Mouse (Mus musculus) CH12.LX (cell line): Measurements from ENCODE around the gene Zbtb25.

ENCODE experiments used
- CTCF ChIP-seq, 2 experiments: IDR thresholded peaks in 1 of 2; conservative IDR thresholded peaks in 1 of 2; 2 replicates each; pipeline ENCODE4 v1.5.1; 2011 to 2012; ENCODE audit warnings: low read depth in 2 of 2, low read length in 2 of 2, improper control_type of control experiment in 1 of 2, inconsistent platforms in 1 of 2, mild to moderate bottlenecking in 1 of 2, moderate library complexity in 1 of 2
- EP300 ChIP-seq: IDR thresholded peaks from 2 replicates; pipeline ENCODE4 v1.6.1; 2011; ENCODE audit warnings: low read length, improper control_type of control experiment
- ETS1 ChIP-seq: conservative IDR thresholded peaks from 2 replicates; pipeline ENCODE4 v1.6.1; 2012; ENCODE audit warnings: low read depth, mild to moderate bottlenecking, inconsistent platforms, low read length, improper control_type of control experiment, moderate library complexity
- JUND ChIP-seq: conservative IDR thresholded peaks from 2 replicates; pipeline ENCODE4 v1.6.1; 2011; ENCODE audit warnings: low read depth, low read length, improper control_type of control experiment
- MAFK ChIP-seq: IDR thresholded peaks from 2 replicates; pipeline ENCODE4 v1.6.1; 2011; ENCODE audit warnings: low read length, improper control_type of control experiment; ENCODE audit not compliant: insufficient replicate concordance
- MAX ChIP-seq: IDR thresholded peaks from 2 replicates; pipeline ENCODE4 v1.6.1; 2011; ENCODE audit warnings: low read length, improper control_type of control experiment
- NRF1 ChIP-seq: IDR thresholded peaks from 2 replicates; pipeline ENCODE4 v1.6.1; 2014; ENCODE audit warnings: low read depth, mild to moderate bottlenecking, inconsistent platforms, low read length, improper control_type of control experiment, moderate library complexity
- USF1 ChIP-seq: IDR thresholded peaks from 2 replicates; pipeline ENCODE4 v1.6.1; 2014; ENCODE audit warnings: low read depth, mild to moderate bottlenecking, inconsistent platforms, low read length, improper control_type of control experiment

- TF ChIP-seq CTCF (conservative IDR thresholded peaks at IDR 0.05 in 1 of 2, IDR thresholded peaks at IDR 0.05 in 1 of 2; ENCODE audit: low read depth in 2 of 2, low read length in 2 of 2) (no peak), MAX (no peak), JUND (no peak), USF1 (no peak), NRF1 (no peak), MAFK (no peak), EP300 (no peak), ETS1 (no peak)
Measured at GRCm38 (mm10) chr12:76361405-76362302, 7.7 kb downstream of the Zbtb25 start.
